Mouse (Mus musculus): ENCODE results near the gene Btbd16. TPM values are rescaled to one million over a fixed set of nuclear protein-coding genes. Genes with fewer than 3 reads are reported as not detected.

Btbd16 gene
- total RNA-seq (2021) = under 1 TPM; 0.15 to 0.42 TPM
- long read RNA-seq, experiment 1, partial matches to known transcripts = 0 of 1 reads
- long read RNA-seq, experiment 1, other reads (novel, unspliced or antisense) = 1 of 1 reads
- long read RNA-seq, experiment 2, partial matches to known transcripts = 0 of 1 reads
- long read RNA-seq, experiment 2, other reads (novel, unspliced or antisense) = 1 of 1 reads

- intact Hi-C loops (cut with DNase I) = loop anchor here (5.0 kb wide), 1 partner anchor 138 kb away; no protein-coding TSS in a partner anchor
- no peak for DNase-seq (ENCODE audit: low spot score in 2 of 2)
These were observed at the start of gene Btbd16 for GRCm38 (mm10) chr7:130773914-130774630. Btbd16 (plus strand) TSS chr7:130774069.

GRCm38 (mm10) chr7:130726185-130726584 lies 47.7 kb upstream of the Btbd16 start:
- intact Hi-C loops (cut with DNase I) = no loop called here
- peak; percentile 25 to 57 for DNase-seq (ENCODE audit: low spot score in 2 of 2)

GRCm38 (mm10) chr7:130726724-130727422 lies 47.0 kb upstream of the Btbd16 start:
- no peak for DNase-seq (ENCODE audit: low spot score in 2 of 2)
- intact Hi-C loops (cut with DNase I) = no loop called here

- DNase-seq (ENCODE audit: low spot score in 2 of 2) = no peak
- intact Hi-C loops (cut with DNase I) = no loop called here
These were observed 46.3 kb upstream of the Btbd16 start for GRCm38 (mm10) chr7:130727560-130727959.

- no peak for DNase-seq (ENCODE audit: low spot score in 2 of 2)
- intact Hi-C loops (cut with DNase I) = loop anchor here (5.0 kb wide), 1 partner anchor 39 kb away; no protein-coding TSS in a partner anchor
These were observed 42.1 kb upstream of the Btbd16 start for GRCm38 (mm10) chr7:130731792-130732191.

- intact Hi-C loops (cut with DNase I) = loop anchor here (5.0 kb wide), 1 partner anchor 41 kb away; no protein-coding TSS in a partner anchor
These were observed 41.0 kb upstream of the Btbd16 start for GRCm38 (mm10) chr7:130732908-130733307.

GRCm38 (mm10) chr7:130733423-130733822 lies 40.4 kb upstream of the Btbd16 start:
- DNase-seq (ENCODE audit: low spot score in 2 of 2) = no peak
- intact Hi-C loops (cut with DNase I) = loop anchor here (5.0 kb wide), 1 partner anchor 41 kb away; no protein-coding TSS in a partner anchor

More at GRCm38 (mm10) chr7:130732908-130733307, 41.0 kb upstream of the Btbd16 start:
- DNase-seq (ENCODE audit: low spot score in 2 of 2) = no peak

- no peak for DNase-seq (ENCODE audit: low spot score in 2 of 2)
- intact Hi-C loops (cut with DNase I) = loop anchor here (5.0 kb wide), 1 partner anchor 42 kb away; no protein-coding TSS in a partner anchor
These were observed 39.6 kb upstream of the Btbd16 start for GRCm38 (mm10) chr7:130734195-130734787.

- intact Hi-C loops (cut with DNase I) = no loop called here
- DNase-seq (ENCODE audit: low spot score in 2 of 2) = no peak
These were observed 32.8 kb upstream of the Btbd16 start for GRCm38 (mm10) chr7:130741099-130741498.

- intact Hi-C loops (cut with DNase I) = no loop called here
- no peak for DNase-seq (ENCODE audit: low spot score in 2 of 2)
These were observed 30.4 kb upstream of the Btbd16 start for GRCm38 (mm10) chr7:130743239-130744025.

GRCm38 (mm10) chr7:130749165-130749564 lies 24.7 kb upstream of the Btbd16 start:
- intact Hi-C loops (cut with DNase I) = no loop called here
- DNase-seq (ENCODE audit: low spot score in 2 of 2) = no peak

GRCm38 (mm10) chr7:130750752-130751490 lies 22.9 kb upstream of the Btbd16 start:
- DNase-seq (ENCODE audit: low spot score in 2 of 2) = peak in 1 of 2 experiments; percentile 46
- intact Hi-C loops (cut with DNase I) = no loop called here

GRCm38 (mm10) chr7:130751678-130752077 lies 22.2 kb upstream of the Btbd16 start:
- intact Hi-C loops (cut with DNase I) = no loop called here
- no peak for DNase-seq (ENCODE audit: low spot score in 2 of 2)

GRCm38 (mm10) chr7:130754790-130755189 lies 19.1 kb upstream of the Btbd16 start:
- DNase-seq (ENCODE audit: low spot score in 2 of 2) = peak in 1 of 2 experiments; percentile 59
- intact Hi-C loops (cut with DNase I) = no loop called here

- no peak for DNase-seq (ENCODE audit: low spot score in 2 of 2)
- intact Hi-C loops (cut with DNase I) = no loop called here
These were observed 17.5 kb upstream of the Btbd16 start for GRCm38 (mm10) chr7:130756343-130756835.

- intact Hi-C loops (cut with DNase I) = no loop called here
- DNase-seq (ENCODE audit: low spot score in 2 of 2) = no peak
These were observed 16.5 kb upstream of the Btbd16 start for GRCm38 (mm10) chr7:130757326-130757865.

- DNase-seq (ENCODE audit: low spot score in 2 of 2) = peak; percentile 87 to 90
- intact Hi-C loops (cut with DNase I) = loop anchor here (2.0 to 10.0 kb wide), 3 partner anchors 90 to 293 kb away; no protein-coding TSS in a partner anchor
These were observed 11.6 kb upstream of the Btbd16 start for GRCm38 (mm10) chr7:130762071-130762897.

Data from left cerebral cortex, postnatal 14 days (tissue).